Mouse (Mus musculus) lung, postnatal 0 days (tissue): ENCODE measurements around the gene Trim43b.
"Not testable (repeated sequence)": the region's sequence is repeated elsewhere in the genome, so short reads cannot be mapped to it uniquely, and the experiment has no call there.

ENCODE experiments used
- CTCF ChIP-seq: IDR thresholded peaks from 2 replicates; pipeline ENCODE4 v1.5.1; 2016; ENCODE audit warnings: antibody characterized with exemption, mild to moderate bottlenecking
- EP300 ChIP-seq: IDR thresholded peaks from 2 replicates; pipeline ENCODE4 v1.6.1; 2016; ENCODE audit warnings: antibody characterized with exemption, mild to moderate bottlenecking, control low read depth

DNA sequence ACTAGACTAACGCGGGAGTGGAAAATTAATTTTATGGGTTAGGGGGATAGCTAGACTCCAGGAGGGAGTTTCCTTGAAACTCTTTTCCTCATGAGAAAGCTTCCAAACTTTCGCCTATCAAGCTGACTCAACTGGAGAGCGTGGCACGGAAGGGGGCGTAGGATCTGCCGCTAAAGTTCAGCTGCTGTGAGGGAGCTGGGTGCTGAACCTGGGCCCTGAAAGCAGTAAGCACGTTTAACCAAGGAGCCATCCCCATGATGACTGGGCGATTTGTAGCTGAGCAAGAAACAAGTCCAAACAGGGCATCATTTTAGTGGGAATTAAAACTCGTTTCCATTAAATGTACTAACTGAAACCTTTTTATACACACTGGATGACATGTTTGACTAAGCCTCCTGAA is 13.0 kb downstream of the Trim43b start:
- TF ChIP-seq CTCF, EP300: not testable (repeated sequence)
